Mouse (Mus musculus) ES-Bruce4 (cell line): Measurements from ENCODE around the gene Cpne9.

Experiments
- CTCF ChIP-seq: IDR thresholded peaks from one replicate; pipeline ENCODE4 v1.8.1; 2011; ENCODE audit warnings: low read depth, low read length
- EP300 ChIP-seq: IDR thresholded peaks from 2 replicates; pipeline ENCODE4 v1.6.1; 2011; ENCODE audit warnings: low read depth, low read length; ENCODE audit not compliant: insufficient read depth

GRCm38 (mm10) chr6:113307481-113308121, 25.5 kb downstream of the Cpne9 start:
- no peak for TF ChIP-seq CTCF
- TF ChIP-seq EP300, result no peak
